In the genomic region with DNA sequence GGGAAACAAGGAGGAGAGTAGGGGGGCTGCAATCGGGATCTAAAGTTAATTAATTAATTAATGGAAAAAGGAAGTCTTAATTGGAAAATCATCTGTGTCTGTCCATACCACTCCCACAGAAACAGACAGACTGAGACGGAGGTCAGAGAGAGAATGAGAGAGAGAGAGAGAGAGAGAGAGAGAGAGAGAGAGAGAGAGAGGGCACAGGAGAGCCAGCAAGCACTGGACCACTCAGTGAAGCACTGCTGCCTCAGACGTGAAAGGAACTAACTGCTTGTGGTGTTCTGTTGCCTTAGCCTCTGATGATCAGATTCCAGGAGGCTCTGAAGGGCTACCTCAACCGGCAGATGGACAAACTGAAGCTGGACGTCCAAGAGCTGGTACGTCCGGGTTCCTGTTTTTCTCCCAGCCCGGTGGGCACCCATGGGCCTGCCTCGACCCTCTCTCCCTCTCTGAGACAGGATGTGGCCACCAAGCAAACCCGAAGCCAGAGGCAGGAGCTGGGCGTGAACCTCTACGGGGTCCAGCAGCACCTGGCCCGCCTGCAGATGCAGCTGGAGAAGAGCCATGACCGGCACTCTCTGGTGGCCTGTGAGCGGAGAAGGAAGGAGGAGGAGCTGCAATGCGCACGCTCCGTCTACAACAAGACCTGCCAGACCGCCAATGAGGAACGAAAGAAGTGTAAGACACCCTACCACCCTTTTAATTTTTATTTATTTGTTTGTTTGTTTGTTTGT, we compare ENCODE assay signal across 7 mouse cellular contexts. TPM values are rescaled to one million over a fixed set of nuclear protein-coding genes. Genes with fewer than 3 reads are reported as not detected.
DNase-seq lines count a peak whose midpoint lies in the region; ATAC-seq and TF ChIP-seq lines count a peak whose summit lies in the region.

No protein-coding gene starts in this region.

- peak overlapping the region; percentile 61 for H3K4me2 ChIP-seq in heart, embryonic 11.5 days
- H3K4me2 ChIP-seq in midbrain, embryonic 11.5 days: peak overlapping the region; percentile 35

- peak overlapping the region; percentile 62 for H3K9ac ChIP-seq in heart, embryonic 11.5 days (ENCODE audit: low read depth, low read length)
- no peak overlapping the region for H3K9ac ChIP-seq in midbrain, embryonic 11.5 days (ENCODE audit: low read length)

- H3K4me3 ChIP-seq in E14TG2a.4 (replicated peaks; ENCODE audit: low read length): peak overlapping the region; percentile 69
- H3K4me3 ChIP-seq in heart, embryonic 11.5 days (ENCODE audit: low read depth, low read length): peak overlapping the region; percentile 27
- no peak overlapping the region for H3K4me3 ChIP-seq in midbrain, embryonic 11.5 days (ENCODE audit: low read depth, low read length)

- no peaks in the 10 kb centered on the region for H3K9me3 ChIP-seq in E14TG2a.4 (ENCODE audit: low read length)
- H3K9me3 ChIP-seq in heart, embryonic 11.5 days (replicated peaks; ENCODE audit: control insufficient read depth, low read length): no peaks in the 10 kb centered on the region
- no peaks in the 10 kb centered on the region for H3K9me3 ChIP-seq in midbrain, embryonic 11.5 days (ENCODE audit: control insufficient read depth, low read length)

- peaks cover 67% of the 10 kb centered on the region for H3K4me1 ChIP-seq in E14TG2a.4 (replicated peaks; ENCODE audit: low read depth, low read length)
- H3K4me1 ChIP-seq in heart, embryonic 11.5 days (ENCODE audit: control insufficient read depth, insufficient read depth, low read length): no peaks in the 10 kb centered on the region
- H3K4me1 ChIP-seq in midbrain, embryonic 11.5 days (ENCODE audit: control insufficient read depth, insufficient read depth, low read length): no peaks in the 10 kb centered on the region

- intact Hi-C loops in gastrocnemius, postnatal 36 days (cut with DNase I): no loop called here

- no peak for TF ChIP-seq CTCF in E14TG2a.4 (conservative IDR thresholded peaks at IDR 0.05; ENCODE audit: low read length)

- DNase-seq in kidney, postnatal 4 days: peak; percentile 48 to 62
- DNase-seq in midbrain, embryonic 11.5 days (ENCODE audit: low spot score, missing footprints): no peak
- DNase-seq in thymus, postnatal 10 days (ENCODE audit: low spot score in 2 of 2): peak; percentile 22 to 41
- no peak for DNase-seq in gastrocnemius, postnatal 36 days

- H3K27me3 ChIP-seq in E14TG2a.4 (ENCODE audit: insufficient read depth, low read length): peaks cover 31% of the 10 kb centered on the region
- H3K27me3 ChIP-seq in heart, embryonic 11.5 days (ENCODE audit: control insufficient read depth, insufficient read depth, low read length): no peaks in the 10 kb centered on the region
- no peaks in the 10 kb centered on the region for H3K27me3 ChIP-seq in midbrain, embryonic 11.5 days (ENCODE audit: control insufficient read depth, insufficient read depth, low read length)

- H3K36me3 ChIP-seq in E14TG2a.4 (ENCODE audit: insufficient read depth, low read length): no peaks in the 10 kb centered on the region
- no peaks in the 10 kb centered on the region for H3K36me3 ChIP-seq in heart, embryonic 11.5 days (ENCODE audit: control insufficient read depth, insufficient read depth, low read length)
- H3K36me3 ChIP-seq in midbrain, embryonic 11.5 days (ENCODE audit: control insufficient read depth, insufficient read depth, low read length): 0 out of 2 replicates have a peak, but pooled peaks cover 5% of the 10 kb centered on the region

- no peak overlapping the region for H3K27ac ChIP-seq in heart, embryonic 11.5 days (ENCODE audit: low read depth, low read length)
- H3K27ac ChIP-seq in midbrain, embryonic 11.5 days (ENCODE audit: low read depth, low read length): no peak overlapping the region

- peak; percentile 66 for ATAC-seq in activated CD4-positive, CD25-positive, alpha-beta regulatory T cell, adult 4 months
- ATAC-seq in heart, embryonic 11.5 days (replicated peaks; ENCODE audit: insufficient number of reproducible peaks, low FRiP score, low TSS enrichment): no peak; the same call in 1 of the 2 replicates
- peak; percentile 51 for ATAC-seq in midbrain, embryonic 11.5 days (ENCODE audit: low FRiP score)

- 26% methylated on average over 20 of the region's 20 CpGs for WGBS in heart, embryonic 11.5 days (ENCODE audit: insufficient replicate concordance)
- WGBS in midbrain, embryonic 11.5 days: 41% methylated on average over 20 of the region's 20 CpGs

RNA-seq across cellular contexts. Expression of a gene that starts 9.4 kb away (rescaled TPM):
- 1 to 10 TPM; 1.0 to 2.0 TPM for polyA plus RNA-seq in activated CD4-positive, CD25-positive, alpha-beta regulatory T cell, adult 4 months (2017; shearing (Covaris generic))
- 3.5 and 4.0 TPM in 2 replicates for polyA plus RNA-seq in heart, embryonic 11.5 days (2014; fragmentation: Nextera tagmentation; extraction: Ambion mirVana)
- polyA plus RNA-seq in midbrain, embryonic 11.5 days (2014; fragmentation: Nextera tagmentation; extraction: Ambion mirVana): 18.6 and 18.9 TPM in 2 replicates
- not detected for total RNA-seq in gastrocnemius, postnatal 36 days (2021)

RNA-seq across cellular contexts. Expression of a gene that starts 9.4 kb away (rescaled TPM):
- under 1 TPM; 0.75 to 0.78 TPM for polyA plus RNA-seq in activated CD4-positive, CD25-positive, alpha-beta regulatory T cell, adult 4 months (2017; shearing (Covaris generic))
- 4.1 and 4.7 TPM in 2 replicates for polyA plus RNA-seq in heart, embryonic 11.5 days (2014; fragmentation: Nextera tagmentation; extraction: Ambion mirVana)
- 13.3 and 15.2 TPM in 2 replicates for polyA plus RNA-seq in midbrain, embryonic 11.5 days (2014; fragmentation: Nextera tagmentation; extraction: Ambion mirVana)
- 10 to 100 TPM; 19.2 to 23.2 TPM for total RNA-seq in gastrocnemius, postnatal 36 days (2021)

RNA-seq across cellular contexts. Expression of a gene that starts 30.0 kb away (rescaled TPM):
- 10 to 100 TPM in 1 of 2 experiments, 1 to 10 TPM in 1; 5.9 to 11.6 TPM for polyA plus RNA-seq in activated CD4-positive, CD25-positive, alpha-beta regulatory T cell, adult 4 months (2017; shearing (Covaris generic))
- polyA plus RNA-seq in heart, embryonic 11.5 days (2014; fragmentation: Nextera tagmentation; extraction: Ambion mirVana): 49.6 and 62.9 TPM in 2 replicates
- polyA plus RNA-seq in midbrain, embryonic 11.5 days (2014; fragmentation: Nextera tagmentation; extraction: Ambion mirVana): 15.5 and 19.0 TPM in 2 replicates
- 100 to 1,000 TPM; 122 to 134 TPM for total RNA-seq in gastrocnemius, postnatal 36 days (2021)

Comparison
In these comparisons a context has a peak if more than half of its experiments do, and no peak if none do; other contexts are left out.
1. DNase-seq: peak in kidney, postnatal 4 days (2 of 2) and thymus, postnatal 10 days (2 of 2); none in midbrain, embryonic 11.5 days (single experiment) and gastrocnemius, postnatal 36 days (0 of 2).